In the genomic region with DNA sequence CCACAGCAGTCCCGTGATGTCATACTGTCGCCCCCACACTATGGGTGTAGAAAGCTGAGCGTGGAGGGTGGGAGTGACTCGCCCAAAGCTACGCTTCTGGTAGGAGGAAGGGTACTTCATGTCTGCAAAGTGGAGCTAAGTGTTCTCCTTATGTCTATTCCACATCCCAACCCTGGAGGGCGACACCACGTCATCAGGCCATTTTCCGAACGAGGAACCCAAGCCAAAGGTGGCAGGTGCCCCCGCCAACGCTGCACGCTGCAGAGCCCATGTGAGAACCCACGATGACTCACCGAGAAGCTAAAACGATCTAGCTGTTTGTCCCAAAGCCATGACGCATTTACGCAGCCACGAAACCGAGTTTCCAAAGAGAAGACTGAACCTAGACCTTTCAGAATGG, we compare ENCODE assay signal across 7 mouse cellular contexts. TPM values are rescaled to one million over a fixed set of nuclear protein-coding genes. Genes with fewer than 3 reads are reported as not detected.
DNase-seq lines count a peak whose midpoint lies in the region; ATAC-seq and TF ChIP-seq lines count a peak whose summit lies in the region.

No protein-coding gene starts in this region.

- no peak overlapping the region for H3K27ac ChIP-seq in midbrain, embryonic 11.5 days (ENCODE audit: low read depth, low read length)
- H3K27ac ChIP-seq in midbrain, embryonic 10.5 days (replicated peaks) = no peak overlapping the region
- no peak overlapping the region for H3K27ac ChIP-seq in neural tube, embryonic 14.5 days (ENCODE audit: low read depth, low read length)

- 0 out of 2 replicates have a peak, but pooled peaks cover 4% of the 10 kb centered on the region for H3K9me3 ChIP-seq in midbrain, embryonic 11.5 days (ENCODE audit: control insufficient read depth, low read length)
- peaks cover 8% of the 10 kb centered on the region; the same call in 1 of the 2 replicates for H3K9me3 ChIP-seq in midbrain, embryonic 10.5 days (replicated peaks)
- no peaks in the 10 kb centered on the region for H3K9me3 ChIP-seq in neural tube, embryonic 14.5 days (ENCODE audit: control insufficient read depth, low read length)

- H3K4me1 ChIP-seq in midbrain, embryonic 11.5 days (ENCODE audit: control insufficient read depth, insufficient read depth, low read length) = no peaks in the 10 kb centered on the region
- peaks cover 9% of the 10 kb centered on the region; the same call in 1 of the 2 replicates for H3K4me1 ChIP-seq in midbrain, embryonic 10.5 days
- H3K4me1 ChIP-seq in neural tube, embryonic 14.5 days (ENCODE audit: control insufficient read depth, insufficient read depth, low read length) = no peaks in the 10 kb centered on the region

- TF ChIP-seq CTCF in brain, embryonic 14.5 days (IDR thresholded peaks at IDR 0.05; ENCODE audit: borderline replicate concordance, extremely low read depth, insufficient read depth, insufficient read length) = no peak; the same call in 1 of the 2 replicates

- no peak overlapping the region for H3K9ac ChIP-seq in midbrain, embryonic 11.5 days (ENCODE audit: low read length)
- no peak overlapping the region for H3K9ac ChIP-seq in neural tube, embryonic 14.5 days (replicated peaks; ENCODE audit: low read depth, low read length)

- no peaks in the 10 kb centered on the region for H3K36me3 ChIP-seq in midbrain, embryonic 11.5 days (ENCODE audit: control insufficient read depth, insufficient read depth, low read length)
- H3K36me3 ChIP-seq in midbrain, embryonic 10.5 days = no peaks in the 10 kb centered on the region
- no peaks in the 10 kb centered on the region for H3K36me3 ChIP-seq in neural tube, embryonic 14.5 days (ENCODE audit: control insufficient read depth, insufficient read depth, low read length)

- ATAC-seq in midbrain, embryonic 11.5 days (ENCODE audit: low FRiP score) = no peak
- no peak for ATAC-seq in neural tube, embryonic 14.5 days (ENCODE audit: low read depth)

- no peak overlapping the region for H3K4me3 ChIP-seq in midbrain, embryonic 11.5 days (ENCODE audit: low read depth, low read length)
- no peak overlapping the region for H3K4me3 ChIP-seq in midbrain, embryonic 10.5 days
- no peak overlapping the region for H3K4me3 ChIP-seq in neural tube, embryonic 14.5 days (ENCODE audit: low read depth, low read length)

- no peak for TF ChIP-seq POLR2A in brain, embryonic 14.5 days (IDR thresholded peaks at IDR 0.05; ENCODE audit: borderline replicate concordance, extremely low read depth, insufficient read depth, insufficient read length, poor library complexity, severe bottlenecking)

- 38% methylated on average over 19 of the region's 19 CpGs for WGBS in midbrain, embryonic 11.5 days
- WGBS in midbrain, embryonic 10.5 days = 32% methylated on average over 19 of the region's 19 CpGs
- 35% methylated on average over 19 of the region's 19 CpGs for WGBS in neural tube, embryonic 14.5 days

- intact Hi-C loops in left cerebral cortex, postnatal 36 days (cut with DNase I) = loop anchor here (1.0 kb wide), 1 partner anchor 42 kb away; a partner anchor contains a TSS

- H3K27me3 ChIP-seq in midbrain, embryonic 11.5 days (ENCODE audit: control insufficient read depth, insufficient read depth, low read length) = no peaks in the 10 kb centered on the region
- peaks cover 22% of the 10 kb centered on the region for H3K27me3 ChIP-seq in midbrain, embryonic 10.5 days (ENCODE audit: low read depth, poor library complexity, severe bottlenecking)
- no peaks in the 10 kb centered on the region for H3K27me3 ChIP-seq in neural tube, embryonic 14.5 days (ENCODE audit: control insufficient read depth, insufficient read depth, low read length)

- 0 out of 2 replicates have a peak overlapping the region, but pooled peaks have one; percentile 7 for H3K4me2 ChIP-seq in midbrain, embryonic 11.5 days
- H3K4me2 ChIP-seq in neural tube, embryonic 14.5 days (ENCODE audit: low read depth, low read length) = peak overlapping the region; percentile 8; the same call in 1 of the 2 replicates

- peak; percentile 78 for DNase-seq in midbrain, embryonic 11.5 days (ENCODE audit: low spot score, missing footprints)
- DNase-seq in midbrain, embryonic 10.5 days (ENCODE audit: low spot score) = no peak
- peak; percentile 14 for DNase-seq in brain, embryonic 14.5 days (ENCODE audit: low read depth)
- peak; percentile 79 to 88 for DNase-seq in frontal cortex, postnatal 36 days (ENCODE audit: low spot score in 2 of 2)
- DNase-seq in left cerebral cortex, postnatal 36 days (ENCODE audit: low spot score in 2 of 2) = peak; percentile 84 to 88
- DNase-seq in adipocyte (ENCODE audit: low spot score) = no peak

RNA-seq across cellular contexts. Expression of a gene that starts 16.7 kb away (rescaled TPM):
- polyA plus RNA-seq in midbrain, embryonic 11.5 days (2014; fragmentation: Nextera tagmentation; extraction: Ambion mirVana) = not detected in 2 replicates
- polyA plus RNA-seq in midbrain, embryonic 10.5 days (2016; fragmentation: Nextera tagmentation; extraction: Ambion mirVana) = not detected in 2 replicates
- polyA plus RNA-seq in brain, embryonic 14.5 days (2012; rRNA removed) = not detected in 2 replicates
- total RNA-seq in left cerebral cortex, postnatal 36 days (2021) = not detected
- polyA plus RNA-seq in neural tube, embryonic 14.5 days (2014; fragmentation: Nextera tagmentation; extraction: Ambion mirVana) = not detected in 2 replicates

RNA-seq across cellular contexts. Expression of a gene that starts 21.3 kb away (rescaled TPM):
- polyA plus RNA-seq in midbrain, embryonic 11.5 days (2014; fragmentation: Nextera tagmentation; extraction: Ambion mirVana) = 0.57 and 1.4 TPM in 2 replicates
- polyA plus RNA-seq in midbrain, embryonic 10.5 days (2016; fragmentation: Nextera tagmentation; extraction: Ambion mirVana) = 1.7 and 2.0 TPM in 2 replicates
- 0.68 and 0.83 TPM in 2 replicates for polyA plus RNA-seq in brain, embryonic 14.5 days (2012; rRNA removed)
- not detected for total RNA-seq in left cerebral cortex, postnatal 36 days (2021)
- polyA plus RNA-seq in neural tube, embryonic 14.5 days (2014; fragmentation: Nextera tagmentation; extraction: Ambion mirVana) = 0.17 and 0.24 TPM in 2 replicates

RNA-seq across cellular contexts. Expression of a gene that starts 24.5 kb away (rescaled TPM):
- polyA plus RNA-seq in midbrain, embryonic 11.5 days (2014; fragmentation: Nextera tagmentation; extraction: Ambion mirVana) = 11.8 and 14.9 TPM in 2 replicates
- polyA plus RNA-seq in midbrain, embryonic 10.5 days (2016; fragmentation: Nextera tagmentation; extraction: Ambion mirVana) = 32.3 and 32.8 TPM in 2 replicates
- polyA plus RNA-seq in brain, embryonic 14.5 days (2012; rRNA removed) = 33.0 and 39.8 TPM in 2 replicates
- 10 to 100 TPM; 29.9 to 30.0 TPM for total RNA-seq in left cerebral cortex, postnatal 36 days (2021)
- polyA plus RNA-seq in neural tube, embryonic 14.5 days (2014; fragmentation: Nextera tagmentation; extraction: Ambion mirVana) = 15.6 and 19.1 TPM in 2 replicates

RNA-seq across cellular contexts. Expression of a gene that starts 27.1 kb away (rescaled TPM):
- 878 and 933 TPM in 2 replicates for polyA plus RNA-seq in midbrain, embryonic 11.5 days (2014; fragmentation: Nextera tagmentation; extraction: Ambion mirVana)
- polyA plus RNA-seq in midbrain, embryonic 10.5 days (2016; fragmentation: Nextera tagmentation; extraction: Ambion mirVana) = 965 and 1,116 TPM in 2 replicates
- 640 and 749 TPM in 2 replicates for polyA plus RNA-seq in brain, embryonic 14.5 days (2012; rRNA removed)
- total RNA-seq in left cerebral cortex, postnatal 36 days (2021) = 100 to 1,000 TPM; 284 to 337 TPM
- polyA plus RNA-seq in neural tube, embryonic 14.5 days (2014; fragmentation: Nextera tagmentation; extraction: Ambion mirVana) = 603 and 609 TPM in 2 replicates

RNA-seq across cellular contexts. Expression of a gene that starts 37.5 kb away (rescaled TPM):
- polyA plus RNA-seq in midbrain, embryonic 11.5 days (2014; fragmentation: Nextera tagmentation; extraction: Ambion mirVana) = 2.2 and 3.5 TPM in 2 replicates
- polyA plus RNA-seq in midbrain, embryonic 10.5 days (2016; fragmentation: Nextera tagmentation; extraction: Ambion mirVana) = 2.1 and 2.9 TPM in 2 replicates
- 7.6 and 8.4 TPM in 2 replicates for polyA plus RNA-seq in brain, embryonic 14.5 days (2012; rRNA removed)
- total RNA-seq in left cerebral cortex, postnatal 36 days (2021) = 100 to 1,000 TPM; 128 to 138 TPM
- polyA plus RNA-seq in neural tube, embryonic 14.5 days (2014; fragmentation: Nextera tagmentation; extraction: Ambion mirVana) = 2.5 and 2.6 TPM in 2 replicates

Comparison
In these comparisons a context has a peak if more than half of its experiments do, and no peak if none do; other contexts are left out.
1. DNase-seq: peak in midbrain, embryonic 11.5 days (single experiment), brain, embryonic 14.5 days (single experiment), frontal cortex, postnatal 36 days (2 of 2) and left cerebral cortex, postnatal 36 days (2 of 2); none in midbrain, embryonic 10.5 days (single experiment) and adipocyte (single experiment).